Comparison of ENCODE assay signal across 9 mouse cellular contexts in the genomic region with DNA sequence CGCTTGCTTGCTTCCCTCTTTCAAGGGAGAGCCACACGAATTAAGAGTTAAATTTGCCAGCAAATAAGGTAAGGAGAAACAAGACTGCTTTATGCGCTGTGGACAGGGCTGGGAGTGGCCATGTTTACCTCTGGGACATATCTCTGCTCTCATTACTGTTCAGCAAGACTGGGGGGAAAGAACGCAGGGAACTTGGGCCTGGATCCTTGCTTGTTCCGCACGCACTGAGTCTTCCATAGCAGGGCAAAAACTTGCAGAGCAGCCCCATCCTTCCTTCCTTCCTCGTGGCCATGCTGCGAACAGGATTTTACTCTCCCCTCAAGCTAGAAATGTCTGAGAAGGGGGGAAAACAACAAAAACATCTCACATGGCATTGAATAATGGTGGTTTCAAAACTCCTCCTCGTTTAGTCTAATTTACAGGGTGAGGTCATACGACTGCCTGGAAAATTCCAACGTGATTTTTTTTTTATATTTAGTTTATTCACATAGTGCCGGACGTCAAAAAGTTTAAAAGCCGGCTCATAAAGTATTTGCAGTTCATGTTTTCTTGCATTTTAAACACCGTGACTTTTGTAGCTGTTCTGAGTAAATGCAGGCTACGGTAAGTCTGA. TPM values are rescaled to one million over a fixed set of nuclear protein-coding genes. Genes with fewer than 3 reads are reported as not detected.
A peak's percentile ranks its signal among the peaks of the same experiment; 100 is the strongest.
DNase-seq lines count a peak whose midpoint lies in the region; ATAC-seq and TF ChIP-seq lines count a peak whose summit lies in the region.
"Had no signal": no experiment of that assay in that cellular context is flagged by ENCODE, and none has a peak within 500 bp of the region (broad histone marks: within the 10 kb centered on the region; RNA-seq: fewer than 3 reads in every experiment).

No protein-coding gene starts in this region.

- H3K4me1 ChIP-seq in cerebellum, adult 2 months (ENCODE audit: control insufficient read depth, insufficient read depth, low read length): peaks cover 27% of the 10 kb centered on the region
- peaks cover 41% of the 10 kb centered on the region for H3K4me1 ChIP-seq in neural tube, embryonic 13.5 days (replicated peaks)
- H3K4me1 ChIP-seq in kidney, postnatal 0 days (replicated peaks; ENCODE audit: insufficient read depth, low read length): peaks cover 35% of the 10 kb centered on the region
- H3K4me1 ChIP-seq in stomach, embryonic 14.5 days (ENCODE audit: control insufficient read depth, insufficient read depth, low read length): peaks cover 54% of the 10 kb centered on the region

- H3K9me3 ChIP-seq in neural tube, embryonic 13.5 days: no peaks in the 10 kb centered on the region
- H3K9me3 ChIP-seq in kidney, postnatal 0 days (replicated peaks; ENCODE audit: low read length): no peaks in the 10 kb centered on the region
- no peaks in the 10 kb centered on the region for H3K9me3 ChIP-seq in stomach, embryonic 14.5 days (ENCODE audit: control insufficient read depth, low read depth, low read length)

- no peak for TF ChIP-seq CTCF in cerebellum, adult 2 months (IDR thresholded peaks at IDR 0.05; ENCODE audit: borderline replicate concordance, insufficient read depth, low read depth, low read length)
- no peak for TF ChIP-seq CTCF in kidney, postnatal 0 days (IDR thresholded peaks at IDR 0.05; ENCODE audit: low read depth)

- WGBS in cerebellum, adult 2 months: 62% methylated on average over 16 of the region's 16 CpGs
- WGBS in neural tube, embryonic 13.5 days: 52% methylated on average over 16 of the region's 16 CpGs
- 11% methylated on average over 16 of the region's 16 CpGs for WGBS in kidney, postnatal 0 days
- WGBS in stomach, embryonic 14.5 days: 13% methylated on average over 16 of the region's 16 CpGs

- peak overlapping the region; percentile 77; the same call in 1 of the 2 replicates for H3K27ac ChIP-seq in cerebellum, adult 2 months (ENCODE audit: insufficient read depth, low read length)
- H3K27ac ChIP-seq in neural tube, embryonic 13.5 days (replicated peaks): peak overlapping the region; percentile 61
- H3K27ac ChIP-seq in kidney, postnatal 0 days: peak overlapping the region; percentile 73
- peak overlapping the region; percentile 84 for H3K27ac ChIP-seq in stomach, embryonic 14.5 days (ENCODE audit: low read length)

- H3K27me3 ChIP-seq in cerebellum, adult 2 months (ENCODE audit: control insufficient read depth, insufficient read depth, low read length): no peaks in the 10 kb centered on the region
- no peaks in the 10 kb centered on the region for H3K27me3 ChIP-seq in neural tube, embryonic 13.5 days
- no peaks in the 10 kb centered on the region for H3K27me3 ChIP-seq in kidney, postnatal 0 days (ENCODE audit: insufficient read depth, low read length)
- H3K27me3 ChIP-seq in stomach, embryonic 14.5 days (ENCODE audit: control insufficient read depth, insufficient read depth, low read length): no peaks in the 10 kb centered on the region

- H3K36me3 ChIP-seq in neural tube, embryonic 13.5 days: no peaks in the 10 kb centered on the region
- no peaks in the 10 kb centered on the region for H3K36me3 ChIP-seq in kidney, postnatal 0 days (ENCODE audit: insufficient read depth, low read length)
- no peaks in the 10 kb centered on the region for H3K36me3 ChIP-seq in stomach, embryonic 14.5 days (ENCODE audit: control insufficient read depth, insufficient read depth, low read length)

- peak overlapping the region; percentile 17; the same call in 1 of the 2 replicates for H3K9ac ChIP-seq in neural tube, embryonic 13.5 days
- H3K9ac ChIP-seq in kidney, postnatal 0 days (ENCODE audit: low read depth, low read length): no peak overlapping the region
- no peak overlapping the region for H3K9ac ChIP-seq in stomach, embryonic 14.5 days (replicated peaks; ENCODE audit: low read depth, low read length)

- no peak overlapping the region for H3K4me3 ChIP-seq in cerebellum, adult 2 months (replicated peaks; ENCODE audit: insufficient read depth, low read depth, low read length)
- no peak overlapping the region for H3K4me3 ChIP-seq in neural tube, embryonic 13.5 days
- H3K4me3 ChIP-seq in kidney, postnatal 0 days (replicated peaks; ENCODE audit: low read depth, low read length): no peak overlapping the region
- no peak overlapping the region for H3K4me3 ChIP-seq in stomach, embryonic 14.5 days (ENCODE audit: low read depth, low read length)
- H3K4me3 ChIP-seq: erythroblast, embryonic 14.5 days had no signal

- ATAC-seq in neural tube, embryonic 13.5 days (ENCODE audit: low read depth): 0 out of 2 replicates have a peak, but pooled peaks have one; percentile 21
- peak; percentile 40; the same call in 1 of the 2 replicates for ATAC-seq in kidney, postnatal 0 days (replicated peaks; ENCODE audit: low FRiP score, low read depth)
- peak; percentile 68; the same call in 1 of the 2 replicates for ATAC-seq in stomach, embryonic 14.5 days (ENCODE audit: insufficient number of reproducible peaks, insufficient read depth, low FRiP score, low read depth)
- no peak for ATAC-seq in CD4-positive, CD25-positive, alpha-beta regulatory T cell, adult 4 months

- peak overlapping the region; percentile 16 for H3K4me2 ChIP-seq in neural tube, embryonic 13.5 days
- peak overlapping the region; percentile 27 for H3K4me2 ChIP-seq in kidney, postnatal 0 days (ENCODE audit: low read length)
- peak overlapping the region; percentile 28 for H3K4me2 ChIP-seq in stomach, embryonic 14.5 days (replicated peaks; ENCODE audit: low read depth, low read length)

- no peak for DNase-seq in cerebellum, adult 2 months
- DNase-seq in cerebellum, postnatal 36 days: no peak
- DNase-seq in neural tube, embryonic 10.5 days (ENCODE audit: extremely low spot score, low spot score): no peak
- peak; percentile 91 for DNase-seq in kidney, postnatal 0 days (ENCODE audit: low spot score)
- no peak for DNase-seq in adrenal gland, adult 8-10 months

- no peak for TF ChIP-seq POLR2A in cerebellum, adult 2 months (IDR thresholded peaks at IDR 0.05; ENCODE audit: borderline replicate concordance, insufficient read depth, low read length)

RNA-seq across cellular contexts. Expression of a gene that starts 21.8 kb away (rescaled TPM):
- 163 and 176 TPM in 2 replicates for polyA plus RNA-seq in cerebellum, adult 2 months (2012; rRNA removed)
- polyA plus RNA-seq in neural tube, embryonic 13.5 days (2015; fragmentation: Nextera tagmentation; extraction: Ambion mirVana): 39.2 and 39.4 TPM in 2 replicates
- polyA plus RNA-seq in kidney, postnatal 0 days (2015; fragmentation: Nextera tagmentation; extraction: Ambion mirVana): 119 and 122 TPM in 2 replicates
- 119 and 134 TPM in 2 replicates for polyA plus RNA-seq in stomach, embryonic 14.5 days (2014; fragmentation: Nextera tagmentation; extraction: Ambion mirVana)
- 10 to 100 TPM; 50.7 to 52.1 TPM for polyA plus RNA-seq in CD4-positive, CD25-positive, alpha-beta regulatory T cell, adult 4 months (2017; shearing (Covaris generic))
- total RNA-seq in adrenal gland, adult 8-10 months (2022): 100 to 1,000 TPM; 203 to 240 (median 218) TPM
